Mouse (Mus musculus) layer of hippocampus, adult 9-11 months (tissue): ENCODE data around the gene Srsf5.
"Not testable (repeated sequence)": the region's sequence is repeated elsewhere in the genome, so short reads cannot be mapped to it uniquely, and the experiment has no call there.

Experiments
- DNase-seq: peaks from one replicate; pipeline ENCODE4 v3.0.0; 2022

Srsf5 gene

GRCm38 (mm10) chr12:80949603-80950002, 4.3 kb downstream of the Srsf5 start:
- DNase-seq: not testable (repeated sequence)

DNA sequence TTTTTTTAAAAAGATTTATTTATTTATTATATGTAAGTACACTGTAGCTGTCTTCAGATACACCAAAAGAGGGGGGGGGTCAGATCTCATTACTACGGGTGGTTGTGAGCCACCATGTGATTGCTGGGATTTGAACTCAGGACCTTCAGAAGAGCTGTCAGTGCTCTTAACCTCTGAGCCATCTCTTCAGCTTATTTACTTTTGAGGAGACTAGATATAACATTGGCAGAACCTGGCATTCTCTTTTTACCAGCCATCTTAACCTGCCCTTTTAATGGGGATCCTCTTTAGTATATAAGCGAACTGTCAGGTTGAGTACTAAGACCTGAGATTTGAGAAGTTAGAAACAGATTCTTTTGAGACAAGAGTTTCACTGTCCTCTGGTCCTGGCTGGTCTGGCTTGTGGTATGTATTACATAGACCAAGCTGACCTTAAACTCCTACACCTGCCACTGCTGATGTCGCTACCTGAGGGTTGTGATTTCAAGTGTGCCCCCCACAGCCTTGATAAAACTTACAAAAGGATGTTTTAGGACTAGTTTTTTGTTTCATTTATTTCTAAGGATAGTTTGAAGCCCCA, 6.4 kb downstream of the Srsf5 start:
- DNase-seq: no peak

DNA sequence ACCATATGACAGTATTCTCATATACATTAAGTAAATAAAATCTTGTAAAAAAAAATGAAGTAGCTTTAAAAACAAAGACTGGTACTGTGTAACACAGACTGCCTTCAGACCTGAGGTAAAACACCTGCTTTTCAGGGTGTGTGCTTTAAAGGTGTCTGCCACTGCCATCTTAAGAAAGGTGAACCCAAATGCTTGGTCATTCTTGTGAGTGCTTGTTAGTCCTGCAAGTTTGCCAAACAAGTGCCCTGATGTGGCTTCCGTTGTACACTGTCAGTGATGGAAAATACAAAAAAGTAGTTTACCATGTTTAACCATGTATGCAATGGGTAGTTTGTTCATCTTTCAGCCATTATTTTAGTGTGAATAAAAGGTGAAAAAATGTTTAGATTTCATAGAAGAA, 7.2 kb downstream of the Srsf5 start:
- no peak for DNase-seq

DNA sequence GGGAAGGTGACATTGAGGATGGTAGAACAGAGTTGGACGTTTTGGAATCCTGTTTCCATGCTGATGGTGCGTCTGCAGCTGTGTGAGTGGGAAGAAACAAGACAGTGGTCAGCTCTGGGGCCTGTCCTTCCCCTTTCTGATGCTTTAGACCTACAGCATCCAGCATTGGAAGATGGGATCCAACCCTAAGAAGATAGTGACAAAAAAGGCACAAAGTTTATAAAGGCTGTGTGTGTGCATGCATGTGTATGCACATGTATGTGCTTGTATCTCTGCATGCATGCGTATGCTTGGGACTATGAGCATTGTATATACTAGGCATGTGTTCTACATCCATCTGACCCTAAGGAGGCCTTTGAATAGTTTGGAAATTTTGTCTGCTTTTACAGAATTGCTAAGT, 10.7 kb downstream of the Srsf5 start:
- DNase-seq: no peak

GRCm38 (mm10) chr12:80957961-80958360, 12.7 kb downstream of the Srsf5 start:
- no peak for DNase-seq

- DNase-seq: no peak
These were observed 17.3 kb downstream of the Srsf5 start for GRCm38 (mm10) chr12:80962566-80962965.

- no peak for DNase-seq
These were observed 20.9 kb downstream of the Srsf5 start for GRCm38 (mm10) chr12:80966059-80966838.

GRCm38 (mm10) chr12:80967918-80968317, 22.6 kb downstream of the Srsf5 start:
- no peak for DNase-seq

- no peak for DNase-seq
These were observed 23.3 kb downstream of the Srsf5 start, which contains the start of gene Slc10a1 for GRCm38 (mm10) chr12:80968605-80969004. Gene Slc10a1 (minus strand): TSS chr12:80968705.

GRCm38 (mm10) chr12:80970181-80970705, 24.9 kb downstream of the Srsf5 start:
- DNase-seq: no peak

- DNase-seq: no peak
These were observed 26.5 kb downstream of the Srsf5 start for GRCm38 (mm10) chr12:80971756-80972155.

- no peak for DNase-seq
These were observed 30.8 kb downstream of the Srsf5 start for GRCm38 (mm10) chr12:80975939-80976671.

DNA sequence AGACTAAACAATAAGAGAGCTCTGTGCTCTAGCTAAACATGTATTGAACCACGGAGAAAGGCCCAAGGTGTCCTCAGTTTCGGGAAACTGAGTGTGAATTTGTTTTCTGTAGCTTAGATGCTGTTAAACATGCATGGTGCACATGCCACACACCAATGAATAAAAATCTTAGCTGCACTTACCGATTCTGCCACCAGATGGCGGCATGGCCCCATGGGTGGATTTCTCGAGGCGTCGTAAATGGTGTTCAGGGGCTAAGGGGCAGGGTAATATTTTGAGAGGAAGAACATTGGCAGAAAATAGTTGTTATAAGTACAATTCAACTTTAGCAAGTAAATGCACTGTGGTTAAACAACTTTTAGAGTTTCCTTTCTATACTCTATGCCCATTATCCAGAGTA, 37.0 kb downstream of the Srsf5 start:
- peak; percentile 26 for DNase-seq

GRCm38 (mm10) chr12:80983695-80984094, 38.4 kb downstream of the Srsf5 start:
- DNase-seq: no peak

DNA sequence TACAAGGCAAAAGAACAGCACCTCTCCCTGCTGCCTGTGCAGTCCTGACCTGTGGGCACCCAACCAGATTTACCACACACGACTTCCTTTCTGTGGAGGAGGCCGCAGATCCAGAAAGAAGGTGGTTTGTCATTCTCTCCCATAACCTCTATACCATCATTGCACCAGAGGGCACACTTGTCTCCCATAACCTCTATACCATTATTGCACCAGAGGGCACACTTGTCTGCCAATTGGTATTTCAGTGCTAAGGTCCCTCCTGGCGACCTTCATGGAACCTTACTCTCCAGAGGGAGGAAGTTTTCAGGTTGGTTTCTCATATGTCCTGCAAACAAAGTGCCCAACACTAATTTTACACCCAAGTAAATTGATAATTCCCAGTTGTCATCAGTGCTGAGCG, 41.3 kb downstream of the Srsf5 start:
- no peak for DNase-seq

GRCm38 (mm10) chr12:80988286-80988685, 43.0 kb downstream of the Srsf5 start:
- DNase-seq: no peak

GRCm38 (mm10) chr12:80990901-80991445, 45.7 kb downstream of the Srsf5 start:
- DNase-seq: no peak

- no peak for DNase-seq
These were observed 46.5 kb downstream of the Srsf5 start for GRCm38 (mm10) chr12:80991806-80992205.

DNA sequence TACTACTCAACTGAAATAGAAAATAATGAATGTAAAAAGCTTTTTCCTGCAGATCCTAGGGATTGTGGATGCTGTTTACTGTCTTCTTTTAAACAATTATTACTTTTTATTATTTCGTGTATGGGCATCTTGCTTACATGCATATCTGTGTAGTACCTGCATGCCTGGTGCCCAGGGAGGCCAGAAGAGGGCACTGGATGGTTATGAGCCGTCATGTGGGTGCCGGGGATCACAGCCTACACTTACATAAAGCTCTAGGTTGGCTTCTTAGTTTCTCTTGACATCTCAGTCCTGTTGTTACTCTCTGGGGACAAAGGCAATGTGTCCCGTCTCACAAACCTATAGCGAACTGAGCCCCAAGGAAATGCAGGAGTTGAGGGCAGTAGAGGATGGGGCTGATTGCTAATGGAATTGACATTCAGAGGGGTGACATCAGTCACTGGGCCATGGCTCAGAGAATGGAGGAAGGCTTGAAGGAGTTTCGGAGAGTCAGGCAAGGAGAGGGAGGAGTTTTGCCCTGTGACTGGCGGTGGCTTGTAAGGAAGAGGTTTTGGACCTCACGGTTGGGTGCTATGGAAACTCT, 47.3 kb downstream of the Srsf5 start:
- no peak for DNase-seq

- no peak for DNase-seq
These were observed 48.5 kb downstream of the Srsf5 start for GRCm38 (mm10) chr12:80993773-80994172.

DNA sequence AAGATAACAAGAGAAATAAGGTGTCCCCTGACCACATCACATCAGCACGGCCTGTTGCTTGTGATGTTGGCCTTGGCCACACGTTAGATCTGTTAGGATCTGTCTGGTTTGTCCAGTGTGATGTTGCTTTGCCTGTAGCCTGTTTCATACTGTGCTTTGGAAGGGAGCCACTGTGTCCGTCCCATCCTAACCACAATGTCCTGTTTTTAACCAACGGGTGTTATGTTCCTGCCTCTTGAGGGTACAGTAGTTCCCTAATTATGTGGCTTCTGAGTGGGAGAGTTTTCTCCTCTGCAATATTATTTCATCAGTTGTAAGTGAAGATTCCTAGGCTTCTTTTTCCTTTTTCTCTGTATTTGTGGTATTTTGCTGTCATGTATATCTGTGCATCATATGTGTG, 50.0 kb downstream of the Srsf5 start:
- no peak for DNase-seq

DNA sequence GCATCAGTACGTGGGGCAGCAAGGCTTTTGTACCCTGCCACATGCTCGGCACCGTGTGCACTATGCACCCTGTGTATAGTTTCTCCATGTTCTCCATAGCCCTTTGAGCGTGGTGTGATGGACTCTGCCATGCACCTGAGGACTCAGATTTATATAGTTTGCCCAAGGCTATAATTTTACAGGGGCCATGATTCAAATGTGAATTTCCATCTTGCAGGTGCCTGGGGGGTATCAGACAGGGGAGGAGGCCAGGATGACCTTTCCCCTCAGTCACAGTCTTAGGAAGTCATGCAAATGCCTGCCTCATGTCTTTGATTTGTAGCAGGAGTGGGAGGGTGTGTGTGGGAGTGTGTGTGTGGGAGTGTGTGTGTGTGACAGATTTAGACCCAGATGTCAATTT, 52.3 kb downstream of the Srsf5 start:
- no peak for DNase-seq
